8 mouse cellular contexts compared by ENCODE assay signal in the genomic region with DNA sequence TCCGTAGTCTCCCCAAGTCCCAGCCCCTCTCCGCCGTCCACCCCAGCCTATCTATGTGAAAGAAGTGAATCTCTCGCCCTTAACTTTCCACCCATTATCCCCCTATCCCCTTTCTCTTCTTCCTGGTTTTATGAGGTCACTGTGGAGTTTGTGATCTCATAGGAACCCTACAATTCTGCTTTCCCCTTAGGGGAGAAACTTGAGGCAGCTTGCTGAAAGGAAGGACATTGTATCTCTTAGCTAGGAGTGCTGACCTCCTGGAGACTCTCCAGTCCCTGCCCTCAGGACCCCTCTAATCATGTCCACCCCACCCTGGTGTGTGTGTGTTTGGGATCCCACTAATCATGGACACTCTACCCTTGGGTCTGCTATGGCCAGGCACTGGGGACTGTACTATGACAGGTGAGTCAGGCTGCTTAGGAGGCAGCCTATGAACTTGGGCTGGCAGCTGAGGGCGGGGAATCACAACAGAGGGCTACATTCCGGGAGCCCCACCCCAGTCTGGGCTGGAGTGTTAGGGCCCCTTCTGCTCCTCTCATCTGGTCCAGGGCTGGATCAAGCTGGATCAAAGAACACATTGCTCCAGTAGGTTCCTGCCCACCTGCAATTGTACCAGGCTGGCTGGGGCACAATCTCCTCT. TPM values are rescaled to one million over a fixed set of nuclear protein-coding genes. Genes with fewer than 3 reads are reported as not detected.
DNase-seq lines count a peak whose midpoint lies in the region; ATAC-seq and TF ChIP-seq lines count a peak whose summit lies in the region.

No protein-coding gene starts in this region.

- peak overlapping the region; percentile 94 for H3K4me2 ChIP-seq in embryonic facial prominence, embryonic 14.5 days (ENCODE audit: low read depth, low read length)
- H3K4me2 ChIP-seq in kidney, embryonic 14.5 days (replicated peaks; ENCODE audit: low read depth, low read length) = peak overlapping the region; percentile 68

- peak overlapping the region; percentile 81 for H3K9ac ChIP-seq in embryonic facial prominence, embryonic 14.5 days (ENCODE audit: low read depth, low read length)
- H3K9ac ChIP-seq in kidney, embryonic 14.5 days (ENCODE audit: low read depth, low read length) = peak overlapping the region; percentile 75

- TF ChIP-seq POLR2A in thymus, adult 2 months (IDR thresholded peaks at IDR 0.05; ENCODE audit: control insufficient read depth, extremely low read depth, insufficient read depth, low read length, poor library complexity) = 0 out of 2 replicates have a peak, but pooled peaks have one; percentile 26

- intact Hi-C loops in gastrocnemius, postnatal 36 days (cut with DNase I) = no loop called here

- WGBS in embryonic facial prominence, embryonic 14.5 days = 14% methylated on average over 6 of the region's 6 CpGs
- 16% methylated on average over 6 of the region's 6 CpGs for WGBS in kidney, embryonic 14.5 days
- WGBS in thymus, adult 2 months = 1% methylated on average over 6 of the region's 6 CpGs

- H3K27me3 ChIP-seq in embryonic facial prominence, embryonic 14.5 days (replicated peaks; ENCODE audit: control insufficient read depth, insufficient read depth, low read length) = no peaks in the 10 kb centered on the region
- H3K27me3 ChIP-seq in kidney, embryonic 14.5 days (ENCODE audit: control insufficient read depth, insufficient read depth, low read length) = no peaks in the 10 kb centered on the region
- no peaks in the 10 kb centered on the region for H3K27me3 ChIP-seq in thymus, adult 2 months (ENCODE audit: control insufficient read depth, insufficient read depth, low read length)

- peak overlapping the region; percentile 99 for H3K4me3 ChIP-seq in embryonic facial prominence, embryonic 14.5 days (ENCODE audit: low read depth, low read length)
- peak overlapping the region; percentile 69 for H3K4me3 ChIP-seq in kidney, embryonic 14.5 days (ENCODE audit: low read length)
- peak overlapping the region; percentile 84 for H3K4me3 ChIP-seq in thymus, adult 2 months (ENCODE audit: control insufficient read depth, insufficient read depth, low read length)

- no peak; the same call in 1 of the 2 replicates for ATAC-seq in embryonic facial prominence, embryonic 14.5 days (ENCODE audit: low read depth)
- no peak for ATAC-seq in kidney, embryonic 14.5 days (ENCODE audit: low FRiP score, low TSS enrichment)

- peak; percentile 88 for DNase-seq in kidney, adult 11 months
- no peak for DNase-seq in kidney, adult 18-20 months
- peak; percentile 61 for DNase-seq in embryonic facial prominence, embryonic 14.5 days (ENCODE audit: low spot score)
- peak; percentile 73 for DNase-seq in lung, postnatal 10 days
- peak; percentile 55 for DNase-seq in thymus, adult 2 months
- DNase-seq in gastrocnemius, postnatal 36 days = no peak
- no peak for DNase-seq in urinary bladder, postnatal 4 days (ENCODE audit: low spot score in 2 of 2)

- no peaks in the 10 kb centered on the region for H3K9me3 ChIP-seq in embryonic facial prominence, embryonic 14.5 days (ENCODE audit: control insufficient read depth, low read length)
- H3K9me3 ChIP-seq in kidney, embryonic 14.5 days (ENCODE audit: control insufficient read depth, low read length) = no peaks in the 10 kb centered on the region

- peaks cover 34% of the 10 kb centered on the region for H3K4me1 ChIP-seq in embryonic facial prominence, embryonic 14.5 days (ENCODE audit: control insufficient read depth, insufficient read depth, low read length)
- peaks cover 38% of the 10 kb centered on the region for H3K4me1 ChIP-seq in kidney, embryonic 14.5 days (ENCODE audit: control insufficient read depth, insufficient read depth, low read length)
- peaks cover 23% of the 10 kb centered on the region for H3K4me1 ChIP-seq in thymus, adult 2 months (replicated peaks; ENCODE audit: control insufficient read depth, insufficient read depth, low read length)

- peak overlapping the region; percentile 89 for H3K27ac ChIP-seq in embryonic facial prominence, embryonic 14.5 days (replicated peaks; ENCODE audit: low read depth, low read length)
- peak overlapping the region; percentile 93 for H3K27ac ChIP-seq in kidney, embryonic 14.5 days (ENCODE audit: low read depth, low read length)
- H3K27ac ChIP-seq in thymus, adult 2 months (ENCODE audit: control insufficient read depth, insufficient read depth, low read length) = peak overlapping the region; percentile 98

- TF ChIP-seq CTCF in thymus, adult 2 months (IDR thresholded peaks at IDR 0.05; ENCODE audit: borderline replicate concordance, control insufficient read depth, extremely low read depth, insufficient read depth, low read length, poor library complexity) = no peak

- peaks cover 15% of the 10 kb centered on the region for H3K36me3 ChIP-seq in embryonic facial prominence, embryonic 14.5 days (ENCODE audit: control insufficient read depth, insufficient read depth, low read length)
- peaks cover 15% of the 10 kb centered on the region for H3K36me3 ChIP-seq in kidney, embryonic 14.5 days (ENCODE audit: control insufficient read depth, insufficient read depth, low read length)
- H3K36me3 ChIP-seq in thymus, adult 2 months (ENCODE audit: control insufficient read depth, insufficient read depth, low read length) = peaks cover 12% of the 10 kb centered on the region

RNA-seq across cellular contexts. Expression of gene Gm20605, which starts 1.1 kb away (rescaled TPM):
- 6.4 and 6.6 TPM in 2 replicates for polyA plus RNA-seq in embryonic facial prominence, embryonic 14.5 days (2014; fragmentation: Nextera tagmentation; extraction: Ambion mirVana)
- 5.7 and 12.5 TPM in 2 replicates for polyA plus RNA-seq in kidney, embryonic 14.5 days (2014; fragmentation: Nextera tagmentation; extraction: Ambion mirVana)
- polyA plus RNA-seq in thymus, adult 2 months (2012; rRNA removed) = 149 and 153 TPM in 2 replicates
- 1 to 10 TPM; 2.0 to 2.9 TPM for total RNA-seq in gastrocnemius, postnatal 36 days (2021)

RNA-seq across cellular contexts. Expression of gene Lrch4, which starts 1.1 kb away (rescaled TPM):
- 36.5 and 40.1 TPM in 2 replicates for polyA plus RNA-seq in embryonic facial prominence, embryonic 14.5 days (2014; fragmentation: Nextera tagmentation; extraction: Ambion mirVana)
- 37.6 and 43.2 TPM in 2 replicates for polyA plus RNA-seq in kidney, embryonic 14.5 days (2014; fragmentation: Nextera tagmentation; extraction: Ambion mirVana)
- 576 and 587 TPM in 2 replicates for polyA plus RNA-seq in thymus, adult 2 months (2012; rRNA removed)
- 10 to 100 TPM; 13.6 to 13.8 TPM for total RNA-seq in gastrocnemius, postnatal 36 days (2021)

RNA-seq across cellular contexts. Expression of gene Fbxo24, which starts 1.2 kb away (rescaled TPM):
- 0.10 and 0.25 TPM in 2 replicates for polyA plus RNA-seq in embryonic facial prominence, embryonic 14.5 days (2014; fragmentation: Nextera tagmentation; extraction: Ambion mirVana)
- not detected in 2 replicates for polyA plus RNA-seq in kidney, embryonic 14.5 days (2014; fragmentation: Nextera tagmentation; extraction: Ambion mirVana)
- polyA plus RNA-seq in thymus, adult 2 months (2012; rRNA removed) = 0.27 and 0.31 TPM in 2 replicates
- total RNA-seq in gastrocnemius, postnatal 36 days (2021) = not detected

RNA-seq across cellular contexts. Expression of gene Sap25, which starts 11.1 kb away (rescaled TPM):
- polyA plus RNA-seq in embryonic facial prominence, embryonic 14.5 days (2014; fragmentation: Nextera tagmentation; extraction: Ambion mirVana) = 6.3 and 7.2 TPM in 2 replicates
- polyA plus RNA-seq in kidney, embryonic 14.5 days (2014; fragmentation: Nextera tagmentation; extraction: Ambion mirVana) = 9.3 and 10.1 TPM in 2 replicates
- 576 and 646 TPM in 2 replicates for polyA plus RNA-seq in thymus, adult 2 months (2012; rRNA removed)
- 1 to 10 TPM; 2.3 to 2.7 TPM for total RNA-seq in gastrocnemius, postnatal 36 days (2021)

RNA-seq across cellular contexts. Expression of gene Irs3, which starts 15.5 kb away (rescaled TPM):
- polyA plus RNA-seq in embryonic facial prominence, embryonic 14.5 days (2014; fragmentation: Nextera tagmentation; extraction: Ambion mirVana) = 0.14 and 0.21 TPM in 2 replicates
- 0.43 and 0.84 TPM in 2 replicates for polyA plus RNA-seq in kidney, embryonic 14.5 days (2014; fragmentation: Nextera tagmentation; extraction: Ambion mirVana)
- polyA plus RNA-seq in thymus, adult 2 months (2012; rRNA removed) = 2.2 and 2.5 TPM in 2 replicates
- total RNA-seq in gastrocnemius, postnatal 36 days (2021) = under 1 TPM; 0.47 to 0.48 TPM

Comparison
In these comparisons a context has a peak if more than half of its experiments do, and no peak if none do; other contexts are left out.
1. DNase-seq: peak in kidney, adult 11 months (single experiment), embryonic facial prominence, embryonic 14.5 days (single experiment), lung, postnatal 10 days (single experiment) and thymus, adult 2 months (single experiment); none in kidney, adult 18-20 months (single experiment), gastrocnemius, postnatal 36 days (0 of 2) and urinary bladder, postnatal 4 days (0 of 2).
2. RNA of gene Gm20605, which starts 1.1 kb away (polyA plus RNA-seq): 149 to 153 TPM in thymus, adult 2 months; 5.7 to 12.5 TPM in kidney, embryonic 14.5 days and 6.4 to 6.6 TPM in embryonic facial prominence, embryonic 14.5 days; every median in the first group is over 10 times any median in the second.
3. RNA of gene Lrch4, which starts 1.1 kb away (polyA plus RNA-seq): 576 to 587 TPM in thymus, adult 2 months; 37.6 to 43.2 TPM in kidney, embryonic 14.5 days and 36.5 to 40.1 TPM in embryonic facial prominence, embryonic 14.5 days; every median in the first group is over 10 times any median in the second.
4. Peak in every context shown above with its lines, with median percentiles within 50 percentile points of each other: H3K27ac ChIP-seq and H3K4me3 ChIP-seq.